Mouse (Mus musculus) intestine, embryonic 14.5 days (tissue): ENCODE data around the gene Ice2. TPM values are rescaled to one million over a fixed set of nuclear protein-coding genes. Genes with fewer than 3 reads are reported as not detected.

Experiments
- ATAC-seq: fragments of 200-750 bp; cut with Nextera tagmentation; replicated peaks from 2 replicates; pipeline ENCODE4 v1.8.0; 2017; ENCODE audit warnings: low read depth, moderate number of reproducible peaks, moderate TSS enrichment, moderate library complexity; ENCODE audit not compliant: low FRiP score, low TSS enrichment
- DNase-seq: peaks from one replicate; pipeline ENCODE4 v3.0.0-alpha.2; 2018; ENCODE audit warnings: low spot score
- H3K27ac ChIP-seq: fragments of 300-500 bp; sonication (generic); 2 replicates; pipeline ENCODE4 v1.5.1; 2014; ENCODE audit warnings: low read depth, mild to moderate bottlenecking, control low read depth
- H3K27me3 ChIP-seq: fragments of 300-500 bp; sonication (generic); replicated peaks from 2 replicates; pipeline ENCODE4 v1.6.1; 2014; ENCODE audit warnings: low read length, control low read depth; ENCODE audit not compliant: control insufficient read depth, insufficient read depth
- H3K36me3 ChIP-seq: fragments of 300-500 bp; sonication (generic); 2 replicates; pipeline ENCODE4 v1.6.1; 2014; ENCODE audit warnings: low read length, control low read depth; ENCODE audit not compliant: control insufficient read depth, insufficient read depth
- H3K4me1 ChIP-seq: fragments of 300-500 bp; sonication (generic); replicated peaks from 2 replicates; pipeline ENCODE4 v1.6.1; 2014; ENCODE audit warnings: low read length, control low read depth, mixed read lengths; ENCODE audit not compliant: control insufficient read depth, insufficient read depth
- H3K4me2 ChIP-seq: fragments of 300-500 bp; sonication (generic); 2 replicates; pipeline ENCODE4 v1.6.1; 2014; ENCODE audit warnings: low read length
- H3K4me3 ChIP-seq: fragments of 300-500 bp; sonication (generic); 2 replicates; pipeline ENCODE4 v1.5.1; 2014; ENCODE audit warnings: low read depth, low read length, control low read depth, mixed read lengths
- H3K9ac ChIP-seq: fragments of 300-500 bp; sonication (generic); 2 replicates; pipeline ENCODE4 v1.6.1; 2014; ENCODE audit warnings: mild to moderate bottlenecking, low read length
- H3K9me3 ChIP-seq: fragments of 300-500 bp; sonication (generic); 2 replicates; pipeline ENCODE4 v1.6.1; 2016; ENCODE audit warnings: low read length, control low read depth; ENCODE audit not compliant: control insufficient read depth
- WGBS: fragments of 180-500 bp; shearing (Covaris S2); extraction: QIAGEN DNeasy Blood & Tissue Kit; methylation state at CpG from one replicate; pipeline ENCODE4 v1.1.7; 2014; 5-methylcytosine and 5-hydroxymethylcytosine counted together
- polyA plus RNA-seq: library from polyadenylated mRNA; unstranded; fragments of >200 nt; fragmentation: Nextera tagmentation; extraction: Ambion mirVana; gene quantifications from 2 replicates; pipeline ENCODE4 v1.2.1, GENCODE M21; 2014

The Ice2 gene
- polyA plus RNA-seq, 1 experiment from 2014 or later: 17.4 TPM

DNA sequence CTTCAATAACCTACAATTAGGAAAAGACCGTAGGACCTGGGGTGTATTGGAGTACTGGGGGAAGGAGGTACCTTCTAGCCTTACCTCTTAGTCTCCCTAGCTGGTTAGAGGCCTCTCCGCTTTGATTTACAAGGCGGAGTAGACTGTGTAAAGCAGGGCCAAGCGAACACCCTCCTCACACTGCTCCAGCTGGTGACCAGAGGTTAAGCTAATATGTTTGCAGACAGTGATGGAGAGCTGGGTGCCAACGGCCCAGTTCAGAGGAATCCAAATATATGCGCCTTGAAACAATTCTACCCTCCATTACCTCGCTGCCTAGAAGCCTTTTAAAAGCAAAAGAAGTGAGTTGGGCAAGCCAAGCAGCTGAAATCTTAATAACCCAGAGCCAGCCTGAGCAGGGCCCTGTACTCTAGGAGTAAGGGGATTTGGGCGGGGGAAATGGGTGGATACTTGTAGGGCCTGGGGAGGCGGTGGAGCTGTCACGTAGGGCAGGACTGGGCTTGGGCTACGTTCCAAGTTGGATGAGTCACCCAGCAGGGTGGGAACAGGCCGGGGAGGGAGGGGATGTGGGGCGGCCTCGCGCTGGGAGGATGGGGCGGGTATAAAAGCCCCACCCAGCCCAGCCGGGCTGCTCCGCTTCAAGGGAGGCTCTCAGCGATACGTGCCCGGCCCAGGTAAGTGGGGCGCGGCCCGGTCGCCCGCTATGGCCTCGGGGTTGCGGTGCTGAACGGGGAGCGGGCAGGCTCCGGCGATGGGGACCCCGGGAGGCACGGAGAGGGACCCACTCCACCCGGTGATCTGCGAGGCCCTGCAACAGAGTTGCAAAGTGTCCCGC is 55.6 kb downstream of the Ice2 start, which contains the start of gene Anxa2:
TSS of gene Anxa2 (plus strand) at position 555 of the 835 bp plus-strand sequence.
- H3K9me3 ChIP-seq: no peaks in the 10 kb centered on the region
- H3K9ac ChIP-seq: peak within 1 kb of the TSS; percentile 79
- H3K27ac ChIP-seq: peak within 1 kb of the TSS; percentile 85
- H3K36me3 ChIP-seq: no peaks in the 10 kb centered on the region
- H3K27me3 ChIP-seq: 0 out of 2 replicates have a peak, but pooled peaks cover 11% of the 10 kb centered on the region
- WGBS: 6% methylated on average over 30 of the region's 37 CpGs
- peak within 1 kb of the TSS; percentile 50 for H3K4me3 ChIP-seq
- ATAC-seq (peak; percentile 87), DNase-seq (peak; percentile 95)
- H3K4me2 ChIP-seq: peak within 1 kb of the TSS; percentile 71
- H3K4me1 ChIP-seq: peaks cover 41% of the 10 kb centered on the region

DNA sequence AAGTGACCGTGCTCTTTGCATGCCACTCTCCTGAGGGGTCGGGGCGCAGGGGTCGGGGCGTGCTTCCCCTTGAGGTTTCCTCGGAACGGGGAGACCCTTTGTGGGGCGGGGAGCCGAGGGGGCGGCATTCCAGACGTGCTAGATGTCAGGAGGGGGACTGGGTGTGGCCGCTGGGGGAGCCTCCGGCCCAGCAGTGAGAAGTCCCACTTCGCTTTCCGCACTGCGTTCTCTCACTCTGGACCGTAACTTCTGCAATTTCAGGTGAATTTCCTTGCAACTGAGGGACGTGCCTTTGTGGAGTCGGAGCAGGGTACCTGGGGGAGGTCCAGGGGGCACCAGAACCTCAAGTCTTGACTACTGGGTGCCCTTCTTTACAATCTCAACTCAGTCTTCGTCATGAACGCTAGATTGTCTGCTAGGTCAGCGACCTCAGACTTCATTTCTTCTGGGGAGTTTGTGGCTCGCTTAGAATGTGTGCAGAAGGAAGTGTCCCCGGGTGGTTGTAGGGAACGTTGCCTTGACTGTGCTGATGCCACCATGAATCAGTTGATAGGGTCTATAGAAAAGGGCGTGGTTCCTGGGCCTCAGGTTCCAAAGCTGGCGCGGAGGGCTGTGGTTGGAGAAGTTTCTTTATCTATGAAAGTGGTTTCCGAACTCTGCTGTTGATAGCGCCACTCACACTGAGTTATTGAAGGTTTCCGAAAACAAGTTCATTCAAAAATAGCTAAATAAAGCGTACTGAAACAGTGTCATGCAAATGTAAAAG is 56.4 kb downstream of the Ice2 start:
- Histone ChIP-seq H3K9ac (peak overlapping the region; percentile 79), H3K4me3 (peak overlapping the region; percentile 50), H3K9me3 (no peaks in the 10 kb centered on the region), H3K27me3 (0 out of 2 replicates have a peak, but pooled peaks cover 11% of the 10 kb centered on the region), H3K27ac (peak overlapping the region; percentile 85), H3K4me1 (peaks cover 48% of the 10 kb centered on the region), H3K4me2 (peak overlapping the region; percentile 71), H3K36me3 (no peaks in the 10 kb centered on the region)
- DNase-seq (peak; percentile 81), ATAC-seq (peak; percentile 34)
- 9% methylated on average over 31 of the region's 32 CpGs for WGBS

DNA sequence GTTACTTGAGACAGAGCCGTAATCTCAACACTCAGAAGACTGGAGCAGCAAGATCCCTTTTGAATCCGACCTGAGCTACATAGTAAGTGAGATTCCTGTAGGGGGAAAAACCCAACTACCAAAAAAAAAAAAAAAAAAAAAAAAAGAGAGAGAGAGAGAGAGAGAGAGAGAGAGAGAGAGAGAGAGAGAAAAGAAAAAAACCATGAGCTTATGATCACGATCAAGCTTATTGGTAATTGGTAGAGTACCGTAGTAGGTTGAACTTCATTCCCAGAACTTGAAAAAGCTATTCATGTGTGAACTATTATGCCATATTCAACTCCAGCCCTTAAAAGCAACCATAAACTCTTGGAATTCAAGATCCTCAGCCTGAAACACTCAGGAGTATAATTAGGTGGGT is 57.0 kb downstream of the Ice2 start:
- Histone ChIP-seq H3K27me3 (0 out of 2 replicates have a peak, but pooled peaks cover 11% of the 10 kb centered on the region), H3K4me2 (peak overlapping the region; percentile 71), H3K9ac (peak overlapping the region; percentile 79; the same call in 1 of the 2 replicates), H3K4me3 (peak overlapping the region; percentile 50), H3K36me3 (no peaks in the 10 kb centered on the region), H3K4me1 (peaks cover 51% of the 10 kb centered on the region), H3K27ac (peak overlapping the region; percentile 85), H3K9me3 (no peaks in the 10 kb centered on the region)
- DNase-seq: no peak
- WGBS: 79% methylated on average over 4 of the region's 4 CpGs
- ATAC-seq: no peak

DNA sequence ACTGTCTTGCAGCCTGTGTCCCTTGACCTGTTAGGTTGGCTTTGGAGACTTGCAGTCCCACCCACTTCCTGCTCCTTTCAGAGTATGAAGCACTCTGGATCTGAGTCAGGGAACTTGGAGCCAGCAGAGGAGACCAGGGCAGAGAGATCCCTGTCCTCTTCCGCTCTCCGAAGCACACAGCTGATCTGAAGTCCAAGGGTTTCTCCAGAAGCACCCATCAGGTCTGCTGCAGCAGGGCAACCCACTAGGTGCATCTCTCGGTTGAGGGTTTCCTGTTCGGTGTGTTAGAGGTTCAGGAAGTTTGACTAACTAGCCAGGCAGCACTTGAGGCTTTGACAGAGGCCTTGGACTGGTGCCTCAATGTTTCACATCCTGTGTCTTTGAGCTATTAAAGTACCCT is 57.7 kb downstream of the Ice2 start:
- Histone ChIP-seq H3K4me1 (peaks cover 51% of the 10 kb centered on the region), H3K27ac (peak overlapping the region; percentile 51), H3K9ac (no peak overlapping the region), H3K36me3 (no peaks in the 10 kb centered on the region), H3K4me3 (peak overlapping the region; percentile 50), H3K9me3 (no peaks in the 10 kb centered on the region), H3K4me2 (peak overlapping the region; percentile 71), H3K27me3 (0 out of 2 replicates have a peak, but pooled peaks cover 11% of the 10 kb centered on the region)
- no peak for DNase-seq
- 62% methylated on average over 4 of the region's 4 CpGs for WGBS
- no peak for ATAC-seq

DNA sequence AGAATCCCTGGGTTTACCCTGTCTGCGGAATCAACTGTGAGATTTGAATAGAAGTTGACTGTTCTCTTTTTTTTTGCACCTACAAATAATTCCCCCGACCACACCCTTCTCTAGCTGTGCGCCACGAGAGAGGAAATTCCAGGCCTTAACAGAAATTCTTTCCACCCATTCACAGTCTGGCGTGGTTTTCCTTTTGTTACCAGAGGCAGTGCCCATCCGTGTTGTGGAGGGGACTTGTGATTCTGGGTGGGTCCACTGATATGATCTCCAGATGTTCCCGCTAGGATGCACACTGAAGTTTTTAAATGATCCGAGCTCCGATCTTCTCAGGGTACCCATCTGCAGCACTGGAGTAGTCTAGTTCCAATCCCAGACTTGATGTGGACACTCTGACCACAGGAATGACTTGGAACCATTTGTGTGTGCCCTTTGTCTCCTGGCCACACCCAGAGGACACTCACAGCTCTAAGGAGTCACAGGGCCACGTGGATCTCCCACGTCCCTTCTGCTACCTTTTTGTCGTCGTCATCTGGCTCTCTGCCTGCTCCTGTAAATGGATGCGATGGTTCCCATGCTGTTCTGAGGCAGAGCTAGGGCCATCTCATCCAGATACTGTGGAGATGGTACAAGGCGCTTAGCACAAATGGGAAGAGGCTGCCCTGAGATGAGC is 58.8 kb downstream of the Ice2 start:
- H3K4me2 ChIP-seq: no peak overlapping the region; the same call in 1 of the 2 replicates
- H3K36me3 ChIP-seq: no peaks in the 10 kb centered on the region
- no peaks in the 10 kb centered on the region for H3K9me3 ChIP-seq
- H3K4me3 ChIP-seq: no peak overlapping the region
- no peak overlapping the region for H3K27ac ChIP-seq
- H3K27me3 ChIP-seq: 0 out of 2 replicates have a peak, but pooled peaks cover 11% of the 10 kb centered on the region
- DNase-seq (no peak), ATAC-seq (no peak)
- H3K4me1 ChIP-seq: peaks cover 51% of the 10 kb centered on the region
- 84% methylated on average over 15 of the region's 15 CpGs for WGBS
- H3K9ac ChIP-seq: no peak overlapping the region

DNA sequence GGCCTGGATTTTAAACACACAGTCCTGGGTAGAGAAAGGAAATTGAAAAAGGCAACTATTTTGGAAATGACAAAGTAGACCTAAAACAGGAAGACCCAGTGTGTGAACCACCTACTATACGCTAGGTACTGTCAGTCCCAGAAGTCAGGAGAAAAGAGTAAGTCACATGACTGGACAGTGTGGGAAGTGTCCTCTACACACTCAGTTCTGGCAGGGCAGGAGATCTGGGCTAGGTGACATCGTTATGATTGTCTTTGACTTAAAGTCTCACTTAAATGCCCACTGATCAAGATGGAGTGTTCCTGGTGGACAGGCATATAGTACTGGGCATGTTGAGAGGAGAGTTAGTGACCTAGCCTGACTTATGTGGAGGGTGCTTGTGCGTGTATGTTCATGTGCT is 59.4 kb downstream of the Ice2 start:
- no peak overlapping the region for H3K9ac ChIP-seq
- WGBS: 94% methylated on average over 3 of the region's 3 CpGs
- peaks cover 14% of the 10 kb centered on the region; the same call in 1 of the 2 replicates for H3K27me3 ChIP-seq
- no peak overlapping the region for H3K4me3 ChIP-seq
- no peaks in the 10 kb centered on the region for H3K36me3 ChIP-seq
- H3K4me1 ChIP-seq: peaks cover 51% of the 10 kb centered on the region
- peak overlapping the region; percentile 82 for H3K27ac ChIP-seq
- ATAC-seq (no peak), DNase-seq (no peak)
- H3K4me2 ChIP-seq: peak overlapping the region; percentile 29
- no peaks in the 10 kb centered on the region for H3K9me3 ChIP-seq

DNA sequence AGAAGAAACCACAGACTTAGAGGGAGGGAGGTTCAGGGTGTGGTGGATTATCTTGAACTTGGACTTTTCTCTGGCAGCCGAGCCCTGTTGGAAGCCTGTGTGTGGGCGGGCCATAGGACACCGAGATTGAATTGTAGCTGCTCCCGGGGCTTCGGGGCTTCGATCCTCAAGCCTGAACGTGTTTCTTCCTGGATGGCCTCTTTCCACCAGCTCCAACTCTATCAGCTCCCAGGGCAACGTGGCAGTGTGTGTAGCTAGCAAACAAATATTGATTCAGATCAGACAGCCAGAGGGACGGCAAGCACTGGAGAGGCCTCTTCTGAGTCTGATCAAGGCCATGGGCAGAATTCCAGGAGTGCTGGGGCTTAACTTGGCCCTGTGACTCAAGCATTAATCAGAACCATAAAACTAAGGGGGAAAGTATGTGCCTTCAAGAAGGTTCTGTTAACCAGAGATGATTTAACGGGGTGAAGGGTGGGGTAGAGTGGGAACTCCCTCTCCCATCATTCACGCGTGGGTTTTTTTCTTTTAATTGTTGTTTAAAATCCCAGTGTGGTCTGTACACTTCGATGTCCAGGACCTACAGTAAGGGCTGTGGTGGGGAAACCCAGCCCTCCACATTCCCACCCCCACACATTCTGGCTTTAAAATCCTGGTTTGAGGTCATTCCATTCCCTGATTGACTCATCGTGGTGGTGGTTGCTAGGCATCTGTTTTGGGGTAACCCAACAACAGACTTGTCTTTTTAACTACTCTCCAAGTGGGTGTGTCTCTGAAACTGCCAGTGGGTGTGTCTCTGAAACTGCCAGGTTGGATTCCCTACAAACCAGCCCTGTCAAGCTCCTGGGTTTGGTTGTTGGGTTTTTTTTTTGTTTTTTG is 60.3 kb downstream of the Ice2 start:
- ATAC-seq (peak; percentile 33; the same call in 1 of the 2 replicates), DNase-seq (peak; percentile 80)
- no peak overlapping the region for H3K4me3 ChIP-seq
- no peaks in the 10 kb centered on the region for H3K36me3 ChIP-seq
- peaks cover 50% of the 10 kb centered on the region for H3K4me1 ChIP-seq
- H3K27me3 ChIP-seq: peaks cover 18% of the 10 kb centered on the region; the same call in 1 of the 2 replicates
- no peaks in the 10 kb centered on the region for H3K9me3 ChIP-seq
- peak overlapping the region; percentile 82 for H3K27ac ChIP-seq
- 33% methylated on average over 14 of the region's 14 CpGs for WGBS
- peak overlapping the region; percentile 29 for H3K4me2 ChIP-seq
- H3K9ac ChIP-seq: no peak overlapping the region
